Mouse (Mus musculus) heart, postnatal 10 days (tissue): Measurements from ENCODE around the gene Gper1. TPM values are rescaled to one million over a fixed set of nuclear protein-coding genes. Genes with fewer than 3 reads are reported as not detected.

Experiments
- DNase-seq, 2 experiments: peaks; one replicate each; pipeline ENCODE4 v3.0.0; 2021
- intact Hi-C: fragments of 180-260 bp; cut with DNase I; formaldehyde crosslinking; loops from one replicate; pipeline ENCODE4 v1.15.1; 2025
- total RNA-seq, 2 experiments: library from RNA; stranded (reverse); gene quantifications; 2 replicates each; pipeline ENCODE4 v1.2.3; 2021

The Gper1 gene
- total RNA-seq, result 1 to 10 TPM; 2.5 to 2.6 TPM

GRCm38 (mm10) chr5:139423026-139423865 is at the start of gene Gper1:
Gper1 (plus strand) TSS chr5:139423151.
- intact Hi-C loops, result no loop called here
- DNase-seq, result peak; percentile 64 to 70

GRCm38 (mm10) chr5:139373889-139374444 is 49.0 kb upstream of the Gper1 start:
- intact Hi-C loops, result no loop called here
- no peak for DNase-seq

- intact Hi-C loops, result no loop called here
- no peak for DNase-seq
Observed at GRCm38 (mm10) chr5:139374841-139375240, 48.1 kb upstream of the Gper1 start.

GRCm38 (mm10) chr5:139377468-139378270 is 45.3 kb upstream of the Gper1 start, which contains the start of gene Gpr146:
Gpr146 (plus strand) TSS chr5:139377697.
- intact Hi-C loops, result no loop called here
- DNase-seq, result peak; percentile 84 to 85

- intact Hi-C loops, result no loop called here
- DNase-seq, result no peak
Observed at GRCm38 (mm10) chr5:139378271-139378556, 44.7 kb upstream of the Gper1 start.

GRCm38 (mm10) chr5:139378986-139379629 is 43.8 kb upstream of the Gper1 start:
- peak; percentile 91 to 92 for DNase-seq
- intact Hi-C loops, result no loop called here

- DNase-seq, result no peak
- intact Hi-C loops, result no loop called here
Observed at GRCm38 (mm10) chr5:139379771-139380384, 43.1 kb upstream of the Gper1 start.

- DNase-seq, result peak; percentile 97 to 98
- intact Hi-C loops, result no loop called here
Observed at GRCm38 (mm10) chr5:139380385-139381248, 42.3 kb upstream of the Gper1 start.

GRCm38 (mm10) chr5:139381586-139382513 is 41.1 kb upstream of the Gper1 start:
- no peak for DNase-seq
- intact Hi-C loops, result no loop called here

- peak; percentile 79 to 84 for DNase-seq
- intact Hi-C loops, result no loop called here
Observed at GRCm38 (mm10) chr5:139382760-139383159, 40.2 kb upstream of the Gper1 start.

- intact Hi-C loops, result no loop called here
- DNase-seq, result no peak
Observed at GRCm38 (mm10) chr5:139383234-139383633, 39.7 kb upstream of the Gper1 start.

- DNase-seq, result peak; percentile 70
- intact Hi-C loops, result no loop called here
Observed at GRCm38 (mm10) chr5:139384531-139384930, 38.4 kb upstream of the Gper1 start.

GRCm38 (mm10) chr5:139386047-139386446 is 36.9 kb upstream of the Gper1 start:
- DNase-seq, result no peak
- intact Hi-C loops, result no loop called here

GRCm38 (mm10) chr5:139387329-139388194 is 35.4 kb upstream of the Gper1 start:
- DNase-seq, result no peak
- intact Hi-C loops, result no loop called here

GRCm38 (mm10) chr5:139388195-139388570 is 34.8 kb upstream of the Gper1 start:
- intact Hi-C loops, result no loop called here
- DNase-seq, result no peak

GRCm38 (mm10) chr5:139388694-139389675 is 34.0 kb upstream of the Gper1 start:
- DNase-seq, result no peak
- intact Hi-C loops, result no loop called here
